In genomic region chr15:83233219-83233992, GRCm38 (mm10) we compare ENCODE assay signal across 11 mouse cellular contexts. TPM values are rescaled to one million over a fixed set of nuclear protein-coding genes. Genes with fewer than 3 reads are reported as not detected.
DNase-seq lines count a peak whose midpoint lies in the region; ATAC-seq and TF ChIP-seq lines count a peak whose summit lies in the region.
"Had no signal": no experiment of that assay in that cellular context is flagged by ENCODE, and none has a peak within 500 bp of the region (broad histone marks: within the 10 kb centered on the region; RNA-seq: fewer than 3 reads in every experiment).

No protein-coding gene starts in this region.

- H3K27me3 ChIP-seq in kidney, embryonic 15.5 days, result no peaks in the 10 kb centered on the region
- H3K27me3 ChIP-seq: liver, embryonic 15.5 days; Patski had no signal

- H3K9me3 ChIP-seq in kidney, embryonic 15.5 days (replicated peaks), result no peaks in the 10 kb centered on the region
- H3K9me3 ChIP-seq: liver, embryonic 15.5 days had no signal

- H3K36me3 ChIP-seq in kidney, embryonic 15.5 days, result no peaks in the 10 kb centered on the region
- H3K36me3 ChIP-seq: liver, embryonic 15.5 days had no signal

- no peak for ATAC-seq in kidney, embryonic 15.5 days (replicated peaks; ENCODE audit: low FRiP score)
- ATAC-seq in monocyte, adult 5-6 weeks (replicated peaks; ENCODE audit: insufficient number of reproducible peaks, low FRiP score, low TSS enrichment, poor library complexity, severe bottlenecking), result no peak
- ATAC-seq: Patski had no signal

- WGBS in kidney, embryonic 15.5 days, result 82% methylated on average over 4 of the region's 4 CpGs

- H3K27ac ChIP-seq in left cerebral cortex, adult 2 months, result no peak overlapping the region
- H3K27ac ChIP-seq in kidney, embryonic 15.5 days, result no peak overlapping the region
- H3K27ac ChIP-seq: liver, embryonic 15.5 days had no signal

- intact Hi-C loops in left cerebral cortex, postnatal 10 days (cut with DNase I), result no loop called here
- intact Hi-C loops in left cerebral cortex, adult 2 months (cut with DNase I), result loop anchor here (5.0 kb wide), 1 partner anchor 39 kb away; no protein-coding TSS in a partner anchor

- H3K4me3 ChIP-seq in left cerebral cortex, adult 2 months, result no peak overlapping the region
- H3K4me3 ChIP-seq in kidney, embryonic 15.5 days (replicated peaks), result no peak overlapping the region
- H3K4me3 ChIP-seq: erythroblast, embryonic 14.5 days; liver, embryonic 15.5 days had no signal

- no peak for TF ChIP-seq POLR2A in brain, embryonic 14.5 days (IDR thresholded peaks at IDR 0.05; ENCODE audit: borderline replicate concordance, extremely low read depth, insufficient read depth, insufficient read length, poor library complexity, severe bottlenecking)

- peak; percentile 56 to 58 for DNase-seq in left cerebral cortex, postnatal 10 days (ENCODE audit: extremely low spot score in 1 of 2, low spot score in 2 of 2)
- DNase-seq in left cerebral cortex, adult 2 months (ENCODE audit: extremely low spot score in 1 of 2, low spot score in 2 of 2), result no peak
- peak; percentile 81 for DNase-seq in brain, embryonic 14.5 days (ENCODE audit: low read depth)
- DNase-seq in heart, adult 8-10 months (ENCODE audit: low spot score), result peak; percentile 75
- peak; percentile 40 for DNase-seq in lung, postnatal 10 days
- no peak for DNase-seq in yolk sac, embryonic 10.5 days (ENCODE audit: low spot score)

- no peak overlapping the region for H3K4me2 ChIP-seq in kidney, embryonic 15.5 days
- H3K4me2 ChIP-seq: liver, embryonic 15.5 days had no signal

- TF ChIP-seq CTCF in left cerebral cortex, adult 2 months (IDR thresholded peaks at IDR 0.05), result no peak
- TF ChIP-seq CTCF in brain, embryonic 14.5 days (IDR thresholded peaks at IDR 0.05; ENCODE audit: borderline replicate concordance, extremely low read depth, insufficient read depth, insufficient read length), result no peak

- H3K4me1 ChIP-seq in kidney, embryonic 15.5 days, result 0 out of 2 replicates have a peak, but pooled peaks cover 6% of the 10 kb centered on the region

- H3K9ac ChIP-seq in kidney, embryonic 15.5 days, result no peak overlapping the region
- H3K9ac ChIP-seq: liver, embryonic 15.5 days had no signal

RNA-seq across cellular contexts. Expression of gene A4galt, which starts 18.2 kb away (rescaled TPM):
- total RNA-seq in left cerebral cortex, postnatal 10 days (2021), result 1 to 10 TPM; 3.0 TPM
- total RNA-seq in left cerebral cortex, adult 2 months (2021), result 1 to 10 TPM; 1.9 to 4.5 TPM
- polyA plus RNA-seq in brain, embryonic 14.5 days (2012; rRNA removed), result 1.8 and 4.2 TPM in 2 replicates
- 1 to 10 TPM; 4.2 to 8.7 (median 5.8) TPM for total RNA-seq in heart, adult 8-10 months (2022)
- polyA plus RNA-seq in kidney, embryonic 15.5 days (2015; fragmentation: Nextera tagmentation; extraction: Ambion mirVana), result 19.1 and 20.8 TPM in 2 replicates
- 0.29 to 2.5 TPM in 2 of 3 replicates, not detected in the other for total RNA-seq in monocyte, adult 5-6 weeks (2017)
- polyA plus RNA-seq: erythroblast, embryonic 14.5 days had no signal

Comparison
In these comparisons a context has a peak if more than half of its experiments do, and no peak if none do; other contexts are left out.
1. DNase-seq: peak in left cerebral cortex, postnatal 10 days (2 of 2), brain, embryonic 14.5 days (single experiment), heart, adult 8-10 months (single experiment) and lung, postnatal 10 days (single experiment); none in left cerebral cortex, adult 2 months (0 of 2) and yolk sac, embryonic 10.5 days (single experiment).